Mouse (Mus musculus): ENCODE data around the gene Gm4353. TPM values are rescaled to one million over a fixed set of nuclear protein-coding genes. Genes with fewer than 3 reads are reported as not detected.

The Gm4353 gene
- polyA plus RNA-seq (2015; fragmentation: Nextera tagmentation; extraction: Ambion mirVana) = 0.24 and 0.87 TPM in 2 replicates

DNA sequence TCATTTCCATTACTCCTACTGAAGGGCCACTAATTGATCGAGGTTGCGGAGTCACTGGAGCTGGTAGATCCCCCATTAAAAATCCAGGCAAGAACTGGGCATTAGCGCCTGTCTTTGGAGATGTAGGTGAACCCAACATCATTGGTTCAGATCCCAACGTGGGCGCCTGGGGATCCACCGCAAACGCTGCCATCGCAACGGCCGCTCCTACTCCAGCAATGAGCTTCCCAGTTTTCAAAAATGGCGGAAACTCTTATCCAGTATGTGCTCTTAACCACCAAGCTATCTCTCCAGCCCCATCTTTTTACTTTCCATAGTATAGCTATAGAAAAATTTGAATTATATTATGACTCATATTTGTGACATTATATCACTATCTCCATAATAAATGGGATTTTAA, at the start of gene Gm4353:
Gene Gm4353 (minus strand): TSS at position 270 of the 400 bp plus-strand sequence.

DNA sequence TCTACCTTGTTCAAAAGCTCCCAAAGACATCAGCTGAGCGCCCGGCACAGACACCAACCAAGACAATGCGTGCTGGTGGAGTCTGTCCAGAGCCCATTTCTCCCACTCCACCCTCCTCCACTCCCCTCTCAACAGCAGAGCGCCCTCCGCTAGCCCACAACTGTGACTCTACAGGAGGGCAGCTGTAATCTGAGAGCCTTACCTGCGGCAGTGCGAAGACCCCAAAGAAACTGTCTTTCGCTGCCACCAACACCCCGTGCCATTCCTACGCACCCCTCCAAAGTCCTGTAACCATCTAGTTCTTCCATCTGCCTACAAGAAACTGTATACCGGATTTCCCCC, 45.3 kb downstream of the Gm4353 start, which contains the start of gene 1110004F10Rik:
Gene 1110004F10Rik (plus strand): TSS at position 202 of the 342 bp plus-strand sequence.

DNA sequence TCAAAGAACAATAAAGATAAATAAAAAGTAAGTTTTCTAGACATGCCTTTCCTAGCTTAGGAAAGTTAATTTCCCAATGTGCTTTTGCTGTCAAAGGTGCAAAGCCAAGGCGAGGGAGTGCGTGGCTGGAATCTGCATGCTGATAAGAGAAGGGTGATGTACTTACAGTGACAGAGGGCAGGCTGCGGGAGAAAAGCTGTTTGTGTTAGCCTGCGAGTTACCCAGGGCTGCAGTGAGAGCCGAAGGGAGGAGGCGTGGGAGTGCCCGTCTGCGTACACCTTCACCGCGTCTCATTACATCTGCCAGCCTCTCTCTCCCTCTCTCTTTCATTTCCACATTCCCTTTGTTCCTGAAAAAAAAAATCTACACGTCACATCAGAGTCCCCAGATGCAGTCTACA, 45.9 kb downstream of the Gm4353 start, which contains the start of gene Sox6:
Gene Sox6 (minus strand): TSS at position 286 of the 400 bp plus-strand sequence.

Other genes starting within 250 kb of the Gm4353 start
- gene Sox6, start 45.8 kb downstream of the Gm4353 start, polyA plus RNA-seq (2015; fragmentation: Nextera tagmentation; extraction: Ambion mirVana) = 11.3 and 16.0 TPM in 2 replicates
- 233 and 246 TPM in 2 replicates for gene 1110004F10Rik, start 45.2 kb downstream of the Gm4353 start, polyA plus RNA-seq (2015; fragmentation: Nextera tagmentation; extraction: Ambion mirVana)
- gene Plekha7, start 223.7 kb upstream of the Gm4353 start, polyA plus RNA-seq (2015; fragmentation: Nextera tagmentation; extraction: Ambion mirVana) = 2.3 and 5.8 TPM in 2 replicates
- gene Rps13, start 249.6 kb upstream of the Gm4353 start, polyA plus RNA-seq (2015; fragmentation: Nextera tagmentation; extraction: Ambion mirVana) = 612 and 639 TPM in 2 replicates